Mouse (Mus musculus) right cerebral cortex, postnatal 10 days (tissue): ENCODE measurements around the gene Tanc1.

ENCODE experiments used
- DNase-seq, 2 experiments: peaks; one replicate each; pipeline ENCODE4 v3.0.0; 2021; ENCODE audit warnings: low spot score in 2 of 2

Tanc1 gene

GRCm38 (mm10) chr2:59717746-59718294 lies 106.0 kb downstream of the Tanc1 start:
- DNase-seq = no peak

GRCm38 (mm10) chr2:59718601-59719416 lies 107.0 kb downstream of the Tanc1 start:
- no peak for DNase-seq

- no peak for DNase-seq
Observed at GRCm38 (mm10) chr2:59719831-59720230, 108.0 kb downstream of the Tanc1 start.

- no peak for DNase-seq
Observed at GRCm38 (mm10) chr2:59721119-59721518, 109.3 kb downstream of the Tanc1 start.

GRCm38 (mm10) chr2:59721758-59722157 lies 109.9 kb downstream of the Tanc1 start:
- no peak for DNase-seq

GRCm38 (mm10) chr2:59723311-59723710 lies 111.5 kb downstream of the Tanc1 start:
- no peak for DNase-seq

GRCm38 (mm10) chr2:59725518-59726185 lies 113.8 kb downstream of the Tanc1 start:
- no peak for DNase-seq

GRCm38 (mm10) chr2:59731831-59732230 lies 120.0 kb downstream of the Tanc1 start:
- DNase-seq = no peak

- DNase-seq = no peak
Observed at GRCm38 (mm10) chr2:59733410-59733809, 121.6 kb downstream of the Tanc1 start.

GRCm38 (mm10) chr2:59736401-59736898 lies 124.6 kb downstream of the Tanc1 start:
- peak in 1 of 2 experiments; percentile 42 for DNase-seq

- DNase-seq = no peak
Observed at GRCm38 (mm10) chr2:59737368-59737767, 125.5 kb downstream of the Tanc1 start.

GRCm38 (mm10) chr2:59738356-59738755 lies 126.5 kb downstream of the Tanc1 start:
- DNase-seq = no peak

- DNase-seq = no peak
Observed at GRCm38 (mm10) chr2:59739036-59739435, 127.2 kb downstream of the Tanc1 start.

GRCm38 (mm10) chr2:59742500-59743116 lies 130.8 kb downstream of the Tanc1 start:
- DNase-seq = no peak

GRCm38 (mm10) chr2:59745428-59745827 lies 133.6 kb downstream of the Tanc1 start:
- DNase-seq = peak; percentile 51 to 75

- no peak for DNase-seq
Observed at GRCm38 (mm10) chr2:59746070-59746469, 134.2 kb downstream of the Tanc1 start.

GRCm38 (mm10) chr2:59747757-59748156 lies 135.9 kb downstream of the Tanc1 start:
- DNase-seq = no peak

- no peak for DNase-seq
Observed at GRCm38 (mm10) chr2:59749371-59749770, 137.5 kb downstream of the Tanc1 start.

- no peak for DNase-seq
Observed at GRCm38 (mm10) chr2:59751172-59751571, 139.3 kb downstream of the Tanc1 start.

- no peak for DNase-seq
Observed at GRCm38 (mm10) chr2:59752148-59752547, 140.3 kb downstream of the Tanc1 start.

GRCm38 (mm10) chr2:59752766-59753165 lies 140.9 kb downstream of the Tanc1 start:
- no peak for DNase-seq

- DNase-seq = no peak
Observed at GRCm38 (mm10) chr2:59756137-59756753, 144.4 kb downstream of the Tanc1 start.
